Mouse (Mus musculus): ENCODE results near the gene Rabl3. TPM values are rescaled to one million over a fixed set of nuclear protein-coding genes. Genes with fewer than 3 reads are reported as not detected.

Rabl3 gene
- total RNA-seq (2021) = 11.4 and 12.3 TPM in 2 replicates
- long read RNA-seq, transcript Rabl3-201 (8 exons, 2,031 nt) = major isoform, 13 of 15 reads
- long read RNA-seq, partial matches to known transcripts = 1 of 15 reads
- long read RNA-seq, other reads (novel, unspliced or antisense) = 1 of 15 reads

DNA sequence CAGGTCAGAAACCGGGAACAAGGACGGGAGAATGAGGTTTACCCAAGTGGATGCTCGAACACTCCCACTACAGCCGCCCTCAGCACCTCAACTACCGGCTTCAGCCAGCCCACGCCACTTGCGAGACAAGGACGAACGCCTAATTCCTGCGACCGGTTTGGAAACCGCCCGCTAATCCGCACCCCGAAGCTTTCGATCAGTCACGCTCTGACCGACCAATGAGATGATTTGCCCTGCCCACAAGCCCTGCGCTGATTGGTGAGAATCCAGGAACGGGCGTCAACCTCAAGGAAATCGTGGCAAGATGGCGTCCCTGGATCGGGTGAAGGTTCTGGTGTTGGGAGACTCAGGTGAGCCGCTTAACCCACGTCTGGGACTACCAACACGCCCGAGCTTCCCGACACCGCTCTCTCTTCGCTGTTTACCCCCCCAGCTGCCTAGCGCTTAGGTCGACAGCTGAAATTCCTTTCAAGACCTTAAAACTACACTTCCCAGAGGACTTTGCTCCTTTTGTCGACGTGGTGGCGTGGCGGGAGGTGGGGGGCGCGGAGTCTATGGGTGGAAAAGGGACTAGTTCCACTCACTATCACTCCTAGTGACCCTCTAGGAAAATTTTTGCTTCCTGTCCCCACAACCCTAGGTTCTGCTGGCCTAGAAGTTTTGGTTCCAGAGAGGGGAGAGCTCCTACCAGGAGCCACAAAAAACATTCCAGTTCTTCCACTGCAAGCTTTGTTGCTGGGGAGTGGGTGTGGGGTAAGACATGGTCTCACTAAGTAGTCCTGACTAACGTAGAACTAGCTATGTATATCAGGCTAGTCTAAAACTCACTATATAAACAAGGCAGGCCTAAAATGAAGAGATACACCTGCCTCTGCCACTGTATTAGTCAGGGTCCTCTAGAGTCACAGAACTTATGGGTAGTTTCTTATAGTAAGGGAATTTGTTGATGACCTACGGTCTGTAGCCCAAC, at the start of gene Rabl3, which contains the start of gene Gtf2e1:
TSS of gene Rabl3 (plus strand) at position 275 of the 970 bp plus-strand sequence.
TSS of gene Gtf2e1 (minus strand) at position 179 of the 970 bp plus-strand sequence.
- peak; percentile 93 for DNase-seq

GRCm38 (mm10) chr16:37495017-37495416, 44.7 kb upstream of the Rabl3 start:
- no peak for DNase-seq

DNA sequence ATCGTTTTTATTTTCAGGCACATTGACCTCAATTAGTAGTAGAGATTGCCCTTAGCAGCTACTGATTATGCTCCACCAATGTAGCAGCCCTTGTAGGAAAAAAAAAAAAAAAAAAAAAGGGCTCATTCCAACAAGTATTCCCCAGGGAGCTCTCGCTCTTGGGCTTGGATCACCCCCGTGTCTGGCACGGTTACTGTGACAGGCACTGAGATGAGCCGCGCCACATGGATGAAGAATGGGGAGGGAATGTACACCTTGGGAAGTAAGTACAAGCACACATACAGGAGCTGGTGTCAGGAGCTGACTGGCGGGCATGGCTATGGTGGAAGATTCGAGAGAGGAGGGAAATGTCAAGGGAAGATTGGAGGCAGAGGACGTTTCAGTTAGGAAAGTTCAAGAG, 41.1 kb upstream of the Rabl3 start:
- no peak for DNase-seq

- no peak for DNase-seq
Observed at GRCm38 (mm10) chr16:37504517-37504916, 35.2 kb upstream of the Rabl3 start.

DNA sequence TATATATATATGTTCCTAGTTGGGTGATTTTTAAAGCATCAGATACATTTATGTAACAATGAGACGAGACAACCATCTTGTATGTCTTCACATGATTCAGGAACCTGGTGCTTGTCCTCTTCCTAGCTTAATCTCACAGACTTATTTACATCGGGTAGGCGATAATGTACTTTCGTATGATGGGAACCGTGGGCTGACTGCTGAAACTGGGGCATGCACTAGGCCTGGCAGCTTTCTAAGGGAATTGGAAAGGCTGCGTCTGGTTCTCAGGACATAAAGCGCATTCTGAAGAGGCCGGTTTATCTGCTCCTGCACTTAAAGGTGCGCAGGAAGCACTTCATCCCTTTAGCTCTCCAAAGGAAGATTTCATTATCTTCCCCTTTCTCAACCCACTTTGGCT, 32.9 kb upstream of the Rabl3 start:
- no peak for DNase-seq

GRCm38 (mm10) chr16:37511489-37511888, 28.2 kb upstream of the Rabl3 start:
- no peak for DNase-seq

- DNase-seq = no peak
Observed at GRCm38 (mm10) chr16:37514644-37515043, 25.0 kb upstream of the Rabl3 start.

- DNase-seq = no peak
Observed at GRCm38 (mm10) chr16:37516376-37516993, 23.2 kb upstream of the Rabl3 start.

DNA sequence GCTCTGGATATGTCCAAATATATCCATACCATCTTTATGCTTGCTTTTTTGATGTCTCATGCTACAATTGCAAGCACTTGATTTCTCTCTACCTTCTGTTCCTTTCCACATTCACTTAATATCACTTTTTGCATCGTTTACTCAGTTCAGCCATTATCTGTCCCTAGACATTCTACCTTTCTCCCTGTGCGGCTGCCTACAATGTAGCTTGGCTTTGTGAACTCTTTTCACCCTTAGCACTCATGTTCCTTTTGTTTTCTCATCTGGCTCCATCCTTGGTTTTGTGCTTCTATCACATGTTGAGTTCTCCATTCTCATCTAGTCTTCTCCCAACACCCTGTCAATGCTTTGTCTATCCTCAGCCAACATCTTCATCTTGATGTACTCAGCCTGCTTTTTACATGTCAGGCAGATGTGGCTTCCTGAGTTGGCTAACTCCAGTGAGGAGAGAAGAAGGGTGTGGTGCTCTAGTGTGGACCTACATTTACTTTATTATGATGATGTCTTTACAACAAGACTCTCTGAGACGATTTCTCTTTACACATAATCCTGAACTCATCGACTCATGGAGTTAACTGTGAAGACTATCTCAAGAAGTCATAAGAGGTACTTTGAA, 22.0 kb upstream of the Rabl3 start:
- no peak for DNase-seq

GRCm38 (mm10) chr16:37518662-37519061, 21.0 kb upstream of the Rabl3 start:
- DNase-seq = no peak

DNA sequence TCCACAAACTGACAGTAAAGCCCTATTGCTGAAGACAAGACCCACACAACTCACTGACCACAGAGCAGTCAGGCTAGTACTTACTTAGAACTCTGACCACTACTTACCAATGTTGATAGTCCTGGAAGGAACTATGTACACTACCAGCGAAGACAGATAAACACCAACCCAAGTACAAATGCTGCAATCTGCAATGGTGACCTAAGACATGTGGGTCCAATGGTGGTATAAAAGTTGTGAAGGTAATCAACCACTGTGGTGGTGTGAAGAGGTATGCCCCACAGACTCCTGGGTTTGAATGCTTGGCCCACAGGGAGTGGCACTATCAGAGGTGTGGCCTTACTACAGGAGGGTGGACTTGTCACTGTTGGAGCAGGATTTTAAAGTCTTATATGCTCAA, 20.0 kb upstream of the Rabl3 start:
- no peak for DNase-seq

DNA sequence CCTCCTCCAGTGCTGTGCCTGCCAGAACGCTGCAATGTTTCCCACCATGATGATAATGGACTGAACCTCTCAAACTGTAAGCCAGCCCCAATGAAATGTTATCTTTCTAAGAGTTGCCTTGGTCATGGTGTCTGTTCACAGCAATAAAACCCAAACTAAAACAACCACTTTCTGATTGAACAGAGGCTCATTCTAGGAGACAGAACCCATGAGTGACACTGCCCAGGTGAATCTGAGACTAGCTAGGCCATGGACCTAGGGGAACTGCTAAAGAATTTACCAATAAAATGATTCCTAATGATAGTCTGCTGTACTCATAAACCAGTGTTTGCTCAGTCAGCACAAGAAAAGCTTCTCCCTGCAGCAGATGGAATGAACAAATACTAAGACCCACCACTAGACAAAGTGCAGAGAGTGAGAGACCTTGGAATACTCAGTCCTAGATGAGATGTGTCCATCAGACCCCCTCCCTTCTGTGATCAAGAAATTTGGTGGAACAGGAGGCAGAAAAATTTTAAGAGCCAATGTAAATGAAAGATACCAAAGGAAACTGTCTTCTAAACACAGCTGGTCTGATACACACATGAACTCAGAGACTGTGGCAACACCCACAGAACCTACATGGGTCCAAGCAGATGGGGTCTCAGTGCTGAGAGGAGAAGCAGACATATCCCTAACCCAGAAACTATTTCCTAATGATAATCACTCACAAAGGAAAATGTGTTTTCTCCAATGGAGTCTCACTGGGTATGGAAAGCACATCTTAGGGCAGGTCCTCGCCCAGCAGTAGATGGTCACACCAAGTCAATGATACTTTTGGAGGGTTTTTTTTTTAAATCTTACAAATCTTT, 19.3 kb upstream of the Rabl3 start:
- DNase-seq = no peak

DNA sequence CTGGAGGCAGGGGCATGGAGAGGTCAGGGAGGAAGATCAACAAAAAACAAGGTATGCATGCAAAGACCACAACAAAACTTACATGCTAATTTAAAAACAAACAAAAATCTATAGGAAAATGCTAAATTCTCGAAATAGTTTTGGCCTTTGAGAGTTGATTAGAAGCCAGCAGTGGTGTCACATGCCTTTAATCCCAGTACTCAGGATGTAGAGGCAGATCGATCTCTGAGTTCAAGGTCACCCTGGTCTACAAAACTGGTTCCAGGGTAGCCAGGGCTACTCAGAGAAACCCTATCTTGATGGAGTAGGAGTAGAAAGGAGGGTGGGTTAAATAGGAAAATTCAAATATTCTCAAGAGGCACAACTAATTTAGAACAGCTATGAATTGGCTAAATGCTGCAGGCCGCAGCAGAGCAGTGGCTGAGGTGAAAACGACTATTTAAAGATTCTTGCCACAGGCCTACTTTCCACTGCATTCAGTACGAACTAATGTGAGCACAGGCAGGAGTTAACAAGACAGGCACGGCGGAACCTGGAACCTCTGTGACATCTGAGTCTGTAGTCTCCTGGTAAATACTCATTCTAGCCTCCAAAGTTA, 17.5 kb upstream of the Rabl3 start:
- no peak for DNase-seq

- DNase-seq = no peak
Observed at GRCm38 (mm10) chr16:37525121-37525520, 14.6 kb upstream of the Rabl3 start.

DNA sequence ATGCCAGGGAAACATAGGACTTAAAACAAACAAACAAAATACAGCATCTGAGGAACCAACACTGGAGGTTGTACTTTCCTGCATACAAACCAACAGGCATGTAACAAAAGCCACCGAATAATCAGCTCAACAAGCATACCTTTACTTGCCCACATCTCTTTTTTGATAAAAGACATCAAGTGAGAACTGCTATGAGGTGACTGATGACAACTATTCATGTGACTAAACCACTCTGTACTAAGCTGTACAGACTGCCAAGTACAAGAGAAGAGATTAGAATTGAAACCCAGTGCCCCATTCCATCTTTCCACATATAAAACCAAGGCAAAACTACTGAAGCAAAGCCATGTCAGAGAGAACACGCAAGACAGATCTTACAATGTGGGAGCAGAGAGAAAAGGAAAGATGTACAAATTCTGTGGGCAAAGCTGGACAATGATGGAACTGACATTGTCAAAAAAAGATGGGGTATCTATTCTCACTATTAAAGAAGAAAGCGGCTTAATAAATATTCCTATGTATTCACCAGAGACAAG, 12.9 kb upstream of the Rabl3 start:
- no peak for DNase-seq

DNA sequence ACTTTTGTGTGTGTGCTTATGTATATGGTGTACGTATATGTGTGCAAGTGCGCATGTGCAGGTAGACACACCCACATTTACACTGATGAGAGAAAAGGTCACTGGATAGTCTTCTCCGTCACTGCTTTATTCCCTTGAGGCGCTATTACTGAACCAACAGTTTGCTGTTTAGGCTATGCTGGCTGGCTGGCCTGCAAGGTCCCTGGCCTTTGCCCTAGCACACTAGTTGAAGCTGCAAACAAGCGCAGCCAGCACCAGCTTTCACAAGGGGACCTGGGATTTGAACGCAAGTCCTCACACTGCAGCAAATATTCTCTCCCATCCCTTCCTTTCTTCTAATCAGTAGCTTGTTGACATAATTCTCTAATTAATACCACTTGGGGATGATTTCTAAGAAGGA, 9.5 kb upstream of the Rabl3 start:
- no peak for DNase-seq

- no peak for DNase-seq
Observed at GRCm38 (mm10) chr16:37532046-37532445, 7.6 kb upstream of the Rabl3 start.

GRCm38 (mm10) chr16:37533369-37534068, 6.2 kb upstream of the Rabl3 start:
- no peak for DNase-seq

- no peak for DNase-seq
Observed at GRCm38 (mm10) chr16:37539240-37539610, 460 bp upstream of the Rabl3 start.

- no peak for DNase-seq
Observed at GRCm38 (mm10) chr16:37540776-37541175, 1.1 kb downstream of the Rabl3 start.
